Mouse (Mus musculus): ENCODE results near the gene Aarsd1. TPM values are rescaled to one million over a fixed set of nuclear protein-coding genes. Genes with fewer than 3 reads are reported as not detected.

Gene Aarsd1
- polyA plus RNA-seq, 1 experiment from 2014 or later: 97.5 TPM

Other genes with a start within 250 kb of the Aarsd1 start
- 0.29 and 0.39 TPM in 2 replicates for gene Cntnap1, start 247.1 kb downstream of the Aarsd1 start, polyA plus RNA-seq (2014; fragmentation: Nextera tagmentation; extraction: Ambion mirVana)
- gene Plekhh3, start 246.3 kb downstream of the Aarsd1 start, polyA plus RNA-seq (2014; fragmentation: Nextera tagmentation; extraction: Ambion mirVana): 7.7 and 8.2 TPM in 2 replicates
- 0.19 TPM in 1 of 2 replicates, not detected in the other for gene Ccr10, start 242.2 kb downstream of the Aarsd1 start, polyA plus RNA-seq (2014; fragmentation: Nextera tagmentation; extraction: Ambion mirVana)
- gene Ezh1, start 191.2 kb downstream of the Aarsd1 start, polyA plus RNA-seq (2014; fragmentation: Nextera tagmentation; extraction: Ambion mirVana): 11.1 and 11.5 TPM in 2 replicates
- gene Ramp2, start 171.6 kb downstream of the Aarsd1 start, polyA plus RNA-seq (2014; fragmentation: Nextera tagmentation; extraction: Ambion mirVana): 63.0 and 71.9 TPM in 2 replicates
- 117 and 119 TPM in 2 replicates for gene Vps25, start 163.9 kb downstream of the Aarsd1 start, polyA plus RNA-seq (2014; fragmentation: Nextera tagmentation; extraction: Ambion mirVana)
- gene Wnk4, start 157.0 kb downstream of the Aarsd1 start, polyA plus RNA-seq (2014; fragmentation: Nextera tagmentation; extraction: Ambion mirVana): 5.2 and 6.0 TPM in 2 replicates
- gene Cntd1, start 138.6 kb downstream of the Aarsd1 start, polyA plus RNA-seq (2014; fragmentation: Nextera tagmentation; extraction: Ambion mirVana): 1.3 and 1.7 TPM in 2 replicates
- 213 and 217 TPM in 2 replicates for gene Coa3, start 138.5 kb downstream of the Aarsd1 start, polyA plus RNA-seq (2014; fragmentation: Nextera tagmentation; extraction: Ambion mirVana)
- gene Becn1, start 115.3 kb downstream of the Aarsd1 start, polyA plus RNA-seq (2014; fragmentation: Nextera tagmentation; extraction: Ambion mirVana): 166 and 178 TPM in 2 replicates
- 138 and 143 TPM in 2 replicates for gene Psme3, start 101.4 kb downstream of the Aarsd1 start, polyA plus RNA-seq (2014; fragmentation: Nextera tagmentation; extraction: Ambion mirVana)
- gene Aoc2, start 92.6 kb downstream of the Aarsd1 start, polyA plus RNA-seq (2014; fragmentation: Nextera tagmentation; extraction: Ambion mirVana): 1.4 and 1.8 TPM in 2 replicates
- 0.10 TPM in 1 of 2 replicates, not detected in the other for gene Aoc3, start 87.0 kb downstream of the Aarsd1 start, polyA plus RNA-seq (2014; fragmentation: Nextera tagmentation; extraction: Ambion mirVana)
- not detected in 2 replicates for gene G6pc, start 50.1 kb downstream of the Aarsd1 start, polyA plus RNA-seq (2014; fragmentation: Nextera tagmentation; extraction: Ambion mirVana)
- 9.3 and 10.3 TPM in 2 replicates for gene Gm27029, start 7.2 kb upstream of the Aarsd1 start, polyA plus RNA-seq (2014; fragmentation: Nextera tagmentation; extraction: Ambion mirVana)
- 14.2 and 16.9 TPM in 2 replicates for gene Rundc1, start 7.5 kb upstream of the Aarsd1 start, polyA plus RNA-seq (2014; fragmentation: Nextera tagmentation; extraction: Ambion mirVana)
- gene Ptges3l, start 7.7 kb upstream of the Aarsd1 start, polyA plus RNA-seq (2014; fragmentation: Nextera tagmentation; extraction: Ambion mirVana): 3.1 and 3.5 TPM in 2 replicates
- 387 and 395 TPM in 2 replicates for gene Rpl27, start 24.7 kb upstream of the Aarsd1 start, polyA plus RNA-seq (2014; fragmentation: Nextera tagmentation; extraction: Ambion mirVana)
- 4.5 and 5.0 TPM in 2 replicates for gene Ifi35, start 30.8 kb upstream of the Aarsd1 start, polyA plus RNA-seq (2014; fragmentation: Nextera tagmentation; extraction: Ambion mirVana)
- 88.0 and 127 TPM in 2 replicates for gene Rnd2, start 47.4 kb upstream of the Aarsd1 start, polyA plus RNA-seq (2014; fragmentation: Nextera tagmentation; extraction: Ambion mirVana)
- 74.5 and 89.4 TPM in 2 replicates for gene Vat1, start 48.6 kb upstream of the Aarsd1 start, polyA plus RNA-seq (2014; fragmentation: Nextera tagmentation; extraction: Ambion mirVana)
- 19.7 and 20.2 TPM in 2 replicates for gene Brca1, start 134.3 kb upstream of the Aarsd1 start, polyA plus RNA-seq (2014; fragmentation: Nextera tagmentation; extraction: Ambion mirVana)
- gene Nbr1, start 134.5 kb upstream of the Aarsd1 start, polyA plus RNA-seq (2014; fragmentation: Nextera tagmentation; extraction: Ambion mirVana): 83.0 and 93.1 TPM in 2 replicates
- gene Tmem106a, start 164.6 kb upstream of the Aarsd1 start, polyA plus RNA-seq (2014; fragmentation: Nextera tagmentation; extraction: Ambion mirVana): 3.4 and 3.5 TPM in 2 replicates
- not detected in 2 replicates for gene Gm11634, start 181.6 kb upstream of the Aarsd1 start, polyA plus RNA-seq (2014; fragmentation: Nextera tagmentation; extraction: Ambion mirVana)
- 34.5 and 35.5 TPM in 2 replicates for gene Rdm1, start 209.6 kb upstream of the Aarsd1 start, polyA plus RNA-seq (2014; fragmentation: Nextera tagmentation; extraction: Ambion mirVana)
- gene Arl4d, start 247.9 kb upstream of the Aarsd1 start, polyA plus RNA-seq (2014; fragmentation: Nextera tagmentation; extraction: Ambion mirVana): 14.1 and 14.2 TPM in 2 replicates